Mouse (Mus musculus) central nervous system, embryonic 18 days (tissue): ENCODE data around the gene Gm4131. TPM values are rescaled to one million over a fixed set of nuclear protein-coding genes. Genes with fewer than 3 reads are reported as not detected.

Experiments
- polyA plus RNA-seq: library from polyadenylated mRNA; depleted of rRNA; stranded (reverse); fragments of >200 nt; gene quantifications from 2 replicates; pipeline ENCODE4 v1.2.3, GENCODE M21; 2012; rRNA removed

The Gm4131 gene
- polyA plus RNA-seq, result not detected in 2 replicates

GRCm38 (mm10) chr14:62566821-62567220, at the start of gene Gm4131:
Gm4131 (minus strand) TSS chr14:62566921.

GRCm38 (mm10) chr14:62555309-62555829, 11.4 kb downstream of the Gm4131 start, which contains the start of gene Fam124a:
Fam124a (plus strand) TSS chr14:62555737.

GRCm38 (mm10) chr14:62456239-62456747, 110.4 kb downstream of the Gm4131 start, which contains the start of gene Gucy1b2:
Gucy1b2 (minus strand) TSS chr14:62456289.

Other genes starting within 250 kb of the Gm4131 start
- gene Gucy1b2, start 110.6 kb downstream of the Gm4131 start, polyA plus RNA-seq, result 0.76 and 1.00 TPM in 2 replicates
- 58.3 and 61.0 TPM in 2 replicates for gene Fam124a, start 11.2 kb downstream of the Gm4131 start, polyA plus RNA-seq
- gene Serpine3, start 96.7 kb upstream of the Gm4131 start, polyA plus RNA-seq, result 0.05 TPM in 1 of 2 replicates, not detected in the other
- gene Ints6, start 194.2 kb upstream of the Gm4131 start, polyA plus RNA-seq, result 13.1 and 13.5 TPM in 2 replicates